Mouse (Mus musculus) cerebral cortex, adult 2 months (tissue): ENCODE measurements around the gene 2700097O09Rik.

Experiments used
- WGBS: fragments of 180-500 bp; shearing (Covaris S2); methylation state at CpG from one replicate; pipeline ENCODE4 v1.1.7; 2018; 5-methylcytosine and 5-hydroxymethylcytosine counted together

2700097O09Rik gene

DNA sequence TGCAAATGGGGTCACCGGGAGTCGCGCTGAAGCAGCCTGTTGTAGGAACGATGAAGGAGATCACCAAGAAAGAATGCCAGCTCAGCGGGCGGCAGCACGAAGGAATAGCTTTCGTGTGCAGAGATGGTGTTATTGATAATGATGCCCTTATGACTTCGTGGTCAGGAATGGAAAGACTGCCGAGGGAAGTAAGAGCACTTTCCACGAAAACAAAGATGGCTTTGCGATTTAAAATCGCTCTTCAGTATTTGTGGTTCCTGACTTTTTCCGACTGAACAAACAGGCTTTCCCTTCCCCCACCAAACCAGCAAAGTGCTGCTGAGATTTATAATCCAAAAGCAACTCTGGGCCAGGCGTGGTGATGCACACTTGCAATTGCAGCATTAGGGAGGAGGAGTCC lies 38.9 kb downstream of the 2700097O09Rik start:
- 84% methylated on average over 15 of the region's 15 CpGs for WGBS

DNA sequence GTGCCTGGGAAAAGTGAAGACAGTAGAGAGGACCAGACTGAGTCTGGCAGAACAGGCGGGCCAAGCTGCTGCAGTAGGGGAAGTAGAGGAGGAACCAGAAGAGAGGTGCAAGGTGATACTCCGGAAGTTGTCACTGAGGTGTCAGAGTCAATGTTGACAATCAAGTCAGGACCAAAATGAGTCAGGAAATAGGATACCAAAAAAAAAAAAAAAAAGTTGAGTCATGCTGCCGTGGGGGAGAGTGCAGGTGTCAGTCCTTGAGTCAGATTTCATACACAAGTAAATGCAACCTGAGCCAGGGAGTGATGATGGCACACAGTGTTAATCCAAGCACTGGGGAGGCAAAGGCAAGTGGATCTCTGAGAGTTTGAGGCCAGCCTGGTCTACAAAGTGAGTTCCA lies 52.8 kb downstream of the 2700097O09Rik start:
- WGBS = 72% methylated on average over 3 of the region's 3 CpGs

DNA sequence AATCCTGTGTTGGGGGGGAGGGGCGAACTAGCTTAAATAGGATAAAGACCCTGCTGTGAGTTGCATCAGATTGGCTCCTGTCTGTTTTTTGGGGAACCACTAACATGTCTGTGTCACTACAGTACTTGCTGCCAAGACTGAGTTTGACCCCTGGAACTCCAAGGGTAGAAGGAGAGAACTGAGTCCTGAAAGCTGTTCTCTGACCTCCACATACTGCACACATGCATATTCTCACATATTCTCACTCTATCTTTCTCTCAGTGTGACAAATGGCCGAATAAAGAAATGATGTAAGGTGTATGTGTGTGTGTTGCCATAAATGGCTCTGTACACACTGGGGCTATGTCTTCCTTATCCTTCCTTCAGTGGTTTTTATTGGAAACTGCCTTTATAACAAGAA lies 56.6 kb downstream of the 2700097O09Rik start:
- 70% methylated on average over 2 of the region's 2 CpGs for WGBS

- WGBS = 86% methylated on average over 7 of the region's 7 CpGs
Observed at GRCm38 (mm10) chr12:55019421-55019877, 60.5 kb downstream of the 2700097O09Rik start.

- 56% methylated on average over 9 of the region's 9 CpGs for WGBS
Observed at GRCm38 (mm10) chr12:55017119-55017721, 62.7 kb downstream of the 2700097O09Rik start.

- WGBS = 70% methylated on average over 8 of the region's 8 CpGs
Observed at GRCm38 (mm10) chr12:55016339-55017118, 63.4 kb downstream of the 2700097O09Rik start.

- WGBS = 95% methylated on average over 5 of the region's 5 CpGs
Observed at GRCm38 (mm10) chr12:55015428-55015827, 64.5 kb downstream of the 2700097O09Rik start.

DNA sequence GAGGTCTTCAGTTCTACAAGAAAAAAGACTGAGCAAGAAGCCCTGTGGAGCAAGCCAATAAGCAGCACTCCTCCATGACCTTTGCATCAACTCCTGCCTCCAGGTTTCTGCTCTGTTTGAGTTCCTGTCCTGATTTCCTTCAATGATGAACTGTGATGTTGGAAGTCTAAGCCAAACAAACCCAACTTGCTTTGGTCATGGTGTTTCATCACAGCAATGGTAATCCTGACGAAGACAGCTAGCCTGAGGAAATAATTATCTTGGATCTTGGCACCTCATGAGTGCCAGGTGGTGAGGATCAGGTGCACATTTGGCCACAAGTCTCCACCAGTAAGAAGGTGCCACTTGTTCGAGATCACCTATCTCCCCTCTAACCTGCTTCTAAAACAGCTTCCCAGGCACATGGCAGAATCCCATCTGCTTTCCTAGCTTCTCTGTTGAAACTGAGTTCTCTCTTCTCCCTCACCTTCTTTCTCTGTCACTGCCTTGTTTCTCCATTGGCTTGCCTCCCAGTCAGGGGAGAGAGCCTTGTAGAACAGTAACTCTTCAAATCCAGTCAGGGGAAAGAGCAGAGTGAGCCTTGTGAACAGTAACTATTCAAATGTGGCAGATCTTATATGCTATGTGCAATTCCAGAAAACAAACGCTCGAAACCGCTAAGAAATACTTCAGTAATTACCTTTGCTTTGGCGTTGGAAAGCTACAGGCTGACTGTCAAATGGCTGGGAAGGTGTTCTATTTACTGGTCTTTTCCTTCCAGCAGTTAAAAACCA lies 66.1 kb downstream of the 2700097O09Rik start, which contains the start of gene Baz1a:
Gene Baz1a, minus strand, starts transcription at position 723 of the 773 bp plus-strand sequence.
- 86% methylated on average over 6 of the region's 6 CpGs for WGBS

DNA sequence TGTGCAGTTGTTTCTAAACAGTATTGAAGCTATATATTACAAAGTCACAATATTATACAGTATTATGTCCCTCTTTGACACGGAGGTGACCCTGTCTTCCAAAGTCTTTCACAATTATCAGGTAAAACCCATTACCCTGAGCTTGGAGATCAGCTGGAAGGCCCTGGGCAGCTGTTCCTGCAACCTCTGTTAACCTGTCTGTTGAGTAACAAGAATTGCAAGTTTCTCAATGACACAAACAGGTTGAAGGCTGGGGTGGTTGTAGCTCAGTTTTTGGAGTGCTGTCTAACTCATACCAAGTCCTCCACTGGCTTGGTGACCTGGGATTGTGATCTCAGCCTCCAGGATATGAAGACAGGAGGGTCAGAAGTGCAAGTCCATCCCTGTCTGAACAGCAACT lies 66.9 kb downstream of the 2700097O09Rik start:
- 81% methylated on average over 1 of the region's 1 CpGs for WGBS

GRCm38 (mm10) chr12:55007361-55008008 lies 72.4 kb downstream of the 2700097O09Rik start:
- WGBS = 49% methylated on average over 14 of the region's 14 CpGs

- 96% methylated on average over 7 of the region's 7 CpGs for WGBS
Observed at GRCm38 (mm10) chr12:55006071-55006470, 73.8 kb downstream of the 2700097O09Rik start.

DNA sequence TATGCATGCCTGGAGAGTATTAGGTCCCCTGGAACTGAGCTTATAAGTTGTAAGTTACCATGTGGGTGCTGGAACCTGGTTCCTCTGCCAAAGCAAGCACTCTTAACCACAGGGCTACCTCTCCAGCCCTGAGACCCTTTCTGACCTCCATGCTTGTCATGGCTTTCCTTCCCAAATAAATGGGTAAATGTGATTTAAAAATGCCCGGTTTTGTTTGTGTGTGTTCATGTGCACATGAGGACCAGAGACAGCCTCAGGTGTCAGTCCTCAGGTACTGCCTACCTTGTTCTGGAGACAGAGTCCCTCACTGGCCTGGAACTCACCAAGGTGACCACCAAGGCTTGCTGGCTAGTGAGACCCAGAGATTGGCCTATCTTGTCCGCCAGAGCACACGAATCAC lies 75.5 kb downstream of the 2700097O09Rik start:
- 96% methylated on average over 3 of the region's 3 CpGs for WGBS

GRCm38 (mm10) chr12:55003843-55004242 lies 76.1 kb downstream of the 2700097O09Rik start:
- 94% methylated on average over 5 of the region's 5 CpGs for WGBS

DNA sequence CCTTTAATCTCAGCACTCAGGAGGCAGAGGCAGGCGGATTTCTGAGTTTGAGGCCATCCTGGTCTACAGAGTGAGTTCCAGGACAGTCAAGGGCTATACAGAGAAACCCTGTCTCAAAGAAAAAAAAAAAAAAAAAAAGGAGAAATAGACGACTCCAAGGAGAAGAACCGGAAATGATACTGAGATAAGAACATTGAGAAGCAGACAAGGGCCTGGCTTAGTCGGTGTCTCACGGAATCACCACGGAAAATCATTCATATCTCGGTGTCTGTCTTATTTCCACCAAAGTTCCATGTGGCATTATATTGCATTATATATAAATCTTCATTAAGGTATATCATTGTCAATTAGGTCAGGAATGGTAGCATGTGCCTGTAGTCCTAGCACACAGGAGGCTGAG lies 77.4 kb downstream of the 2700097O09Rik start:
- WGBS = 92% methylated on average over 7 of the region's 7 CpGs

DNA sequence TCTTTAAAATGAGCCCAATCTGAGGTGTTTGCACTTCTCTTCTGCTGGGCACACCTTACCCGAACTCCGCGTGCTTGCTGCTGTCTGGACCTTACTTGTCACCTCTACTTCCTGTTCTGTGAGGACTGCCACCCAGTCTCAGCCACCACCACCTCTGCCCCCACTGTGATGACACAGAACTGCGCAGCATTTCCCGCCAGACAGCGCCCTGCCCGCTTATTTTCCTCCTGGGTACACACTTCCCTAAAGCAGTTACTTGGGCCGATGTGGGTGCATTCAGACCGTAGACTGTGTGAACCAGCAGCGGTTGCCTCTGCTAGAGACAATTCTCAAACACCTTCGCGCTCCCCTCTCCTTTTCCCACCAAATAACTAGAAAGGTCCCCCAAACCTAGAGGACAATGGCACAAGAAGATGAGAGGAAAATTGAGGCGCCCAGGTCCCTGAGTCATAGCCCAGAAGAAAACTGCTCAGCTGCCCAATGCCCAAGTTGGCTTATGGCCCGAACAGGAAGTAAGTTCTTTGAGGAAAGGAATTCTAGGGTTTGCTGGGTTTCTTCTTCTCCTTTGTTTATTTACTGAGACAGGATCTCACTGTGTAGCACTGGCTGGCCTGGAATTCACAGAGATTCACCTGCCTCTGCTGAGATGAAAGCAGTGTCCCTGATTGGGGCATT lies 80.8 kb downstream of the 2700097O09Rik start:
- 78% methylated on average over 14 of the region's 14 CpGs for WGBS

DNA sequence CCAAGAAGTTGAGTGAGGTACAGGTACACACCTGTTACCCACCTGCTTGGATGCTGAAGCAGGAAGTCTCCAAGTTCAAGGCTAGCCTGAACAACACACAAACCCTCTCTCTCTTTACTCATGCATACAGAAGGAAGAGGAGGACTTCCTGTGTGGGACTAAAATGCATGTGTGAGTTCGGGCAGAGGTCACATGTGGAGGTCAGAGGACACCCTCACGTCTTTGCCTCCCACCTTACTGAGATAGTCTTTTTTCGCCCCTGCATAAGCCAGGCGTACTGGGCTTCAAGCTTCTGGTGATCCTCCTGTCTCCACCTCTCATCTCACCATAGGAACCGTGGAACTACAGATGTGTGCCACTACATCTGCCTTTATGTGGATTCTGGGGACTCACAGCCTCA lies 81.5 kb downstream of the 2700097O09Rik start:
- WGBS = 83% methylated on average over 5 of the region's 5 CpGs

- 86% methylated on average over 6 of the region's 6 CpGs for WGBS
Observed at GRCm38 (mm10) chr12:54996979-54997474, 82.9 kb downstream of the 2700097O09Rik start.

GRCm38 (mm10) chr12:54995965-54996364 lies 83.9 kb downstream of the 2700097O09Rik start:
- WGBS = 84% methylated on average over 3 of the region's 3 CpGs
